Mouse (Mus musculus) spleen, adult 18-20 months (tissue): ENCODE results near the gene Ccdc188.

Experiments used
- DNase-seq, 2 experiments: peaks; one replicate each; pipeline ENCODE4 v3.0.0; 2022; ENCODE audit warnings: mixed read lengths in 2 of 2

Gene Ccdc188

GRCm38 (mm10) chr16:18236676-18237501 is 19.2 kb downstream of the Ccdc188 start:
- DNase-seq = no peak

- no peak for DNase-seq
These were observed 23.9 kb downstream of the Ccdc188 start for GRCm38 (mm10) chr16:18241581-18241980.

- DNase-seq = no peak
These were observed 30.1 kb downstream of the Ccdc188 start for GRCm38 (mm10) chr16:18247521-18248399.

GRCm38 (mm10) chr16:18248433-18249363 is 31.0 kb downstream of the Ccdc188 start, which contains the start of the genes Trmt2a and Ranbp1:
TSS of gene Trmt2a (plus strand) at chr16:18248679.
TSS of gene Ranbp1 (minus strand) at chr16:18248732.
- DNase-seq = peak; percentile 94 to 97

- DNase-seq = peak; percentile 50 to 62
These were observed 31.8 kb downstream of the Ccdc188 start for GRCm38 (mm10) chr16:18249364-18249967.

GRCm38 (mm10) chr16:18250231-18250630 is 32.6 kb downstream of the Ccdc188 start:
- no peak for DNase-seq

GRCm38 (mm10) chr16:18250828-18251790 is 33.4 kb downstream of the Ccdc188 start:
- DNase-seq = no peak

GRCm38 (mm10) chr16:18252736-18253135 is 35.1 kb downstream of the Ccdc188 start:
- DNase-seq = no peak

- DNase-seq = no peak
These were observed 36.2 kb downstream of the Ccdc188 start for GRCm38 (mm10) chr16:18253866-18254265.

GRCm38 (mm10) chr16:18258221-18258620 is 40.5 kb downstream of the Ccdc188 start, which contains the start of gene Gm49776:
TSS of gene Gm49776 (minus strand) at chr16:18258321.
- no peak for DNase-seq

GRCm38 (mm10) chr16:18265024-18265423 is 47.3 kb downstream of the Ccdc188 start:
- DNase-seq = no peak

GRCm38 (mm10) chr16:18268182-18268581 is 50.5 kb downstream of the Ccdc188 start:
- DNase-seq = no peak
